Comparison of ENCODE assay signal across 9 mouse cellular contexts in genomic region chr12:79511454-79512204, GRCm38 (mm10).
DNase-seq lines count a peak whose midpoint lies in the region; ATAC-seq lines count a peak whose summit lies in the region.
"Had no signal": no experiment of that assay in that cellular context is flagged by ENCODE, and none has a peak within 500 bp of the region (broad histone marks: within the 10 kb centered on the region; RNA-seq: fewer than 3 reads in every experiment).

No protein-coding gene starts in this region.

- no peak overlapping the region for H3K4me2 ChIP-seq in intestine, embryonic 15.5 days (replicated peaks)
- H3K4me2 ChIP-seq: midbrain, embryonic 12.5 days had no signal

- H3K36me3 ChIP-seq in intestine, embryonic 15.5 days = no peaks in the 10 kb centered on the region
- H3K36me3 ChIP-seq: midbrain, embryonic 12.5 days had no signal

- 52% methylated on average over 11 of the region's 11 CpGs for WGBS in intestine, embryonic 15.5 days

- H3K27ac ChIP-seq in intestine, embryonic 15.5 days = peak overlapping the region; percentile 72
- H3K27ac ChIP-seq: midbrain, embryonic 12.5 days had no signal

- peak; percentile 19 to 50 for DNase-seq in left cerebral cortex, adult 18-20 months (ENCODE audit: low spot score in 2 of 2)
- no peak for DNase-seq in left cerebral cortex, adult 11 months (ENCODE audit: low spot score)
- peak; percentile 73 for DNase-seq in gastrocnemius, postnatal 14 days
- peak; percentile 62 to 80 for DNase-seq in lung, postnatal 4 days
- peak; percentile 73 for DNase-seq in thymus, postnatal 14 days
- DNase-seq in spleen, postnatal 36 days (ENCODE audit: low spot score in 2 of 2) = no peak

- H3K9me3 ChIP-seq in intestine, embryonic 15.5 days = no peaks in the 10 kb centered on the region
- H3K9me3 ChIP-seq: midbrain, embryonic 12.5 days had no signal

- H3K4me1 ChIP-seq in intestine, embryonic 15.5 days (replicated peaks) = peaks cover 10% of the 10 kb centered on the region

- intact Hi-C loops in gastrocnemius, postnatal 14 days (cut with DNase I; ENCODE audit: low total_unique reads) = loop anchor here (10.0 kb wide), 1 partner anchor 633 kb away; no protein-coding TSS in a partner anchor

- H3K27me3 ChIP-seq in intestine, embryonic 15.5 days (replicated peaks) = no peaks in the 10 kb centered on the region
- H3K27me3 ChIP-seq: midbrain, embryonic 12.5 days had no signal

- no peak overlapping the region for H3K9ac ChIP-seq in intestine, embryonic 15.5 days
- H3K9ac ChIP-seq: midbrain, embryonic 12.5 days had no signal

- ATAC-seq in common myeloid progenitor, adult 5-6 weeks (replicated peaks; ENCODE audit: low read depth, poor library complexity, severe bottlenecking) = peak; percentile 42; the same call in 1 of the 2 replicates
- peak; percentile 44; the same call in 1 of the 2 replicates for ATAC-seq in intestine, embryonic 15.5 days

- H3K4me3 ChIP-seq in intestine, embryonic 15.5 days (replicated peaks) = no peak overlapping the region
- H3K4me3 ChIP-seq: midbrain, embryonic 12.5 days had no signal

Comparison
In these comparisons a context has a peak if more than half of its experiments do, and no peak if none do; other contexts are left out.
1. DNase-seq: peak in left cerebral cortex, adult 18-20 months (2 of 2), gastrocnemius, postnatal 14 days (single experiment), lung, postnatal 4 days (2 of 2) and thymus, postnatal 14 days (single experiment); none in left cerebral cortex, adult 11 months (single experiment) and spleen, postnatal 36 days (0 of 2).